Mouse (Mus musculus): ENCODE measurements around the gene Olfr952. TPM values are rescaled to one million over a fixed set of nuclear protein-coding genes. Genes with fewer than 3 reads are reported as not detected.

Olfr952 gene
- total RNA-seq (2021), result not detected

DNA sequence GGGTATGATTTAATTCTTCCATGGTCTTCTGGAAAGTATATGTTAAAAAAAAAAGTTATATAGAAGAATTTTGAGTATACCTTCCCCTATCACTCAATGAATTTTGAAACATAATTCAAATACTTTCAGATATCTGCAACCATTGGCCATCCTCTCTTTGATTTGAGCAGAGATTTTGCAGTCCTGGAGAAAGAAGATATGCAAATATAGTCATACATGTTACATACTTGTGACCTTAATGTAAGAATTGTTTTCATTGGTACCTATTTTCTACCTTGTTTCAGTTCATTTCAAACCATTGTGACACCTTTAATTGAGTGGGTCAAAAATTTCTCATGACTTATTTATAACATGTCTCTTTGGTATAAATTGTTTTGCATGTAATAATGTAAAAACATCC, at the start of gene Olfr952:
Olfr952 (minus strand) TSS at position 101 of the 400 bp plus-strand sequence.
- no peak for DNase-seq

GRCm38 (mm10) chr9:39471844-39472243, 44.9 kb upstream of the Olfr952 start, which contains the start of gene Olfr955:
Olfr955 (minus strand) TSS chr9:39471944.
- DNase-seq, result no peak

DNA sequence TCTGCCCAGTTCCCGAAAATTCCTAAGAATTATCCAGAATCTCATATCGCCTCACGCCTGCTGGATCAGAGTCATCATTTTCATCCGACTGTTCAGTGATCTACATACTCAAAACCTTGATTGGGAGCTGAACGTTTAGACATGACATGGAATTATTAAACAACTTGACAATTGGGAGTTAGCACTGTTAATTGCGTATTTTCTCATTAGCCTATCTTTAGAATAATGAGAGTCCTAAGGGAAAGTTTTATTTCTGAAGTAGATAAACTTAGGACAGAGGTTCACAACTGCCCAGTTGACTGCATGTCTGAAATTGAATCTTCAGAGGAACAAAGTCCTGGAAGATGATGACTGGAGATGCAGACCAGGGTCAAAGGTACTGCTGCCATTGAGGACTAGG, 29.5 kb upstream of the Olfr952 start, which contains the start of gene Olfr954:
Olfr954 (plus strand) TSS at position 301 of the 400 bp plus-strand sequence.
- DNase-seq, result no peak

- no peak for DNase-seq
These were observed 39.8 kb downstream of the Olfr952 start, which contains the start of gene Olfr951 for GRCm38 (mm10) chr9:39387110-39387509. Olfr951 (plus strand) TSS chr9:39387410.

Other genes with a start within 250 kb of the Olfr952 start
- gene Olfr944, start 225.2 kb downstream of the Olfr952 start, total RNA-seq (2021), result not detected
- gene Olfr1537, start 177.2 kb downstream of the Olfr952 start, total RNA-seq (2021), result not detected
- not detected for gene Olfr945, start 150.3 kb downstream of the Olfr952 start, total RNA-seq (2021)
- gene Olfr948, start 101.1 kb downstream of the Olfr952 start, total RNA-seq (2021), result not detected
- not detected for gene Olfr951, start 39.7 kb downstream of the Olfr952 start, total RNA-seq (2021)
- gene Olfr954, start 29.6 kb upstream of the Olfr952 start, total RNA-seq (2021), result not detected
- not detected for gene Olfr955, start 44.8 kb upstream of the Olfr952 start, total RNA-seq (2021)
- not detected for gene Olfr44, start 66.8 kb upstream of the Olfr952 start, total RNA-seq (2021)
- gene Olfr957, start 88.7 kb upstream of the Olfr952 start, total RNA-seq (2021), result not detected
- gene Olfr958, start 126.9 kb upstream of the Olfr952 start, total RNA-seq (2021), result not detected
- not detected for gene Olfr959, start 148.4 kb upstream of the Olfr952 start, total RNA-seq (2021)
- 1 to 10 TPM; 7.8 to 8.0 TPM for gene AW551984, start 177.3 kb upstream of the Olfr952 start, total RNA-seq (2021)
- gene Olfr148, start 183.5 kb upstream of the Olfr952 start, total RNA-seq (2021), result not detected
- gene Olfr960, start 194.2 kb upstream of the Olfr952 start, total RNA-seq (2021), result not detected
- gene Olfr961, start 217.9 kb upstream of the Olfr952 start, total RNA-seq (2021), result not detected
- gene Olfr963, start 240.1 kb upstream of the Olfr952 start, total RNA-seq (2021), result not detected

Data from heart, postnatal 4 days (tissue).